Mouse (Mus musculus): ENCODE measurements around the gene Epor. TPM values are rescaled to one million over a fixed set of nuclear protein-coding genes. Genes with fewer than 3 reads are reported as not detected.

Gene Epor
- polyA plus RNA-seq, 1 experiment from 2014 or later = 8.5 TPM

- ATAC-seq (no peak), DNase-seq (ENCODE audit: low read depth, low spot score) (no peak)
- no peaks in the 10 kb centered on the region for H3K27me3 ChIP-seq
- no peak for TF ChIP-seq CTCF (IDR thresholded peaks at IDR 0.05)
- in situ Hi-C loops (cut with MboI; ENCODE audit: low pct_unique_long_range_greater_than_20kb) = no loop called here
- ChIA-PET CTCF (no interaction called here), POLR2A (interaction anchor here (1.1 kb wide), 1 partner anchor 10 kb away, joined by 3 read pairs; no protein-coding TSS in a partner anchor)
Observed at GRCm38 (mm10) chr9:21968883-21969282, 5.6 kb upstream of the Epor start.

GRCm38 (mm10) chr9:21962416-21963059 is 768 bp downstream of the Epor start:
- in situ Hi-C loops (cut with MboI; ENCODE audit: low pct_unique_long_range_greater_than_20kb) = no loop called here
- ChIA-PET POLR2A (no interaction called here), CTCF (no interaction called here)
- ATAC-seq (no peak), DNase-seq (ENCODE audit: low read depth, low spot score) (no peak)
- no peaks in the 10 kb centered on the region for H3K27me3 ChIP-seq
- TF ChIP-seq CTCF (IDR thresholded peaks at IDR 0.05) = no peak

GRCm38 (mm10) chr9:21962010-21962409 is 1.3 kb downstream of the Epor start:
- ChIA-PET POLR2A (no interaction called here), CTCF (no interaction called here)
- no peaks in the 10 kb centered on the region for H3K27me3 ChIP-seq
- no peak for DNase-seq (ENCODE audit: low read depth, low spot score)
- in situ Hi-C loops (cut with MboI; ENCODE audit: low pct_unique_long_range_greater_than_20kb) = no loop called here
- ATAC-seq = no peak
- no peak for TF ChIP-seq CTCF (IDR thresholded peaks at IDR 0.05)

GRCm38 (mm10) chr9:21961366-21961980 is 1.8 kb downstream of the Epor start:
- DNase-seq (ENCODE audit: low read depth, low spot score) = no peak
- in situ Hi-C loops (cut with MboI; ENCODE audit: low pct_unique_long_range_greater_than_20kb) = no loop called here
- no peaks in the 10 kb centered on the region for H3K27me3 ChIP-seq
- POLR2A ChIA-PET = no interaction called here
- no peak for ATAC-seq
- no peak for TF ChIP-seq CTCF (IDR thresholded peaks at IDR 0.05)
- CTCF ChIA-PET = no interaction called here

- no peak for ATAC-seq
- no peak for TF ChIP-seq CTCF (IDR thresholded peaks at IDR 0.05)
- in situ Hi-C loops (cut with MboI; ENCODE audit: low pct_unique_long_range_greater_than_20kb) = no loop called here
- DNase-seq (ENCODE audit: low read depth, low spot score) = no peak
- no peaks in the 10 kb centered on the region for H3K27me3 ChIP-seq
- ChIA-PET CTCF (no interaction called here), POLR2A (no interaction called here)
Observed at GRCm38 (mm10) chr9:21960558-21961208, 2.6 kb downstream of the Epor start.

GRCm38 (mm10) chr9:21960135-21960534 is 3.2 kb downstream of the Epor start:
- in situ Hi-C loops (cut with MboI; ENCODE audit: low pct_unique_long_range_greater_than_20kb) = no loop called here
- TF ChIP-seq CTCF (IDR thresholded peaks at IDR 0.05) = no peak
- peak; percentile 22 for ATAC-seq
- H3K27me3 ChIP-seq = no peaks in the 10 kb centered on the region
- POLR2A ChIA-PET = no interaction called here
- CTCF ChIA-PET = no interaction called here
- DNase-seq (ENCODE audit: low read depth, low spot score) = no peak

GRCm38 (mm10) chr9:21959244-21959643 is 4.1 kb downstream of the Epor start:
- in situ Hi-C loops (cut with MboI; ENCODE audit: low pct_unique_long_range_greater_than_20kb) = no loop called here
- ChIA-PET POLR2A (no interaction called here), CTCF (no interaction called here)
- ATAC-seq = no peak
- no peak for TF ChIP-seq CTCF (IDR thresholded peaks at IDR 0.05)
- H3K27me3 ChIP-seq = no peaks in the 10 kb centered on the region
- no peak for DNase-seq (ENCODE audit: low read depth, low spot score)

GRCm38 (mm10) chr9:21958372-21958771 is 4.9 kb downstream of the Epor start:
- in situ Hi-C loops (cut with MboI; ENCODE audit: low pct_unique_long_range_greater_than_20kb) = no loop called here
- H3K27me3 ChIP-seq = no peaks in the 10 kb centered on the region
- DNase-seq (ENCODE audit: low read depth, low spot score) = no peak
- TF ChIP-seq CTCF (IDR thresholded peaks at IDR 0.05) = no peak
- POLR2A ChIA-PET = interaction anchor here (0.5 kb wide), 1 partner anchor 83 kb away, joined by 3 read pairs; no protein-coding TSS in a partner anchor
- CTCF ChIA-PET = no interaction called here
- no peak for ATAC-seq

GRCm38 (mm10) chr9:21955570-21956281 is 7.6 kb downstream of the Epor start, which contains the start of gene Swsap1:
Swsap1 (plus strand) TSS chr9:21955755.
- in situ Hi-C loops (cut with MboI; ENCODE audit: low pct_unique_long_range_greater_than_20kb) = no loop called here
- peak; percentile 89 for DNase-seq (ENCODE audit: low read depth, low spot score)
- ChIA-PET CTCF (interaction anchor here (1.0 to 1.4 kb wide), 2 partner anchors 42 to 46 kb away, joined by 3 to 4 read pairs; partner anchors contain the start of gene Ccdc151), POLR2A (interaction anchor here (1.5 kb wide), 1 partner anchor 30 kb away, joined by 3 read pairs; no protein-coding TSS in a partner anchor)
- no peak for TF ChIP-seq CTCF (IDR thresholded peaks at IDR 0.05)
- no peaks in the 10 kb centered on the region for H3K27me3 ChIP-seq
- peak; percentile 93 for ATAC-seq

GRCm38 (mm10) chr9:21955225-21955569 is 8.1 kb downstream of the Epor start:
- ATAC-seq (peak; percentile 56), DNase-seq (ENCODE audit: low read depth, low spot score) (no peak)
- in situ Hi-C loops (cut with MboI; ENCODE audit: low pct_unique_long_range_greater_than_20kb) = no loop called here
- ChIA-PET CTCF (interaction anchor here (1.0 to 1.4 kb wide), 2 partner anchors 43 to 47 kb away, joined by 3 to 4 read pairs; partner anchors contain the start of gene Ccdc151), POLR2A (no interaction called here)
- no peaks in the 10 kb centered on the region for H3K27me3 ChIP-seq
- TF ChIP-seq CTCF (IDR thresholded peaks at IDR 0.05) = no peak

Data from Patski (cell line).